Mouse (Mus musculus): ENCODE measurements at regions not wholly inside any gene's neighbourhood (a gene's known extent, or its start where the extent isn't known, plus 50 kb on each side); places are given as distances from the start of the nearest gene placed in this dataset.

DNA sequence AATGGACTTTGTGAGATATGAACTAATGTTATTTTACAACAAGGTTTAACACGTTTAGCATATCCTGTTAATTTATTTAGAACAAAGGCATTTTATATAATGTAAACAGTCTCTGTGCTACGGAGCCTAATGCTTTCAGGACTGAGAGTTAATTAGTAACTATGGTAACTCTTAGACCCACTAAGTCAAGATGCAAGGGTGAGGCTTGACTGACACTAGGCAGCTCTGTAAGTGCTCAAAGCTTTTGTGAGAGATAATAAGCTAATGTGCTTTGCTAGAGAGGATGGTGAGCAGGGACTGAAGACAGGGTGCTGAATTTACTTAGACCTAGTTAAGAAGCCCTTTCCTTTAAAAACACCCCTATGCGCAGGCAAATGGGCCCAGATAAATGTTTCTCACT is 253.8 kb upstream of the Nrsn1 start:
- TF ChIP-seq CTCF (IDR thresholded peaks at IDR 0.05; ENCODE audit: insufficient read depth, low read length) (no peak), POLR2A (IDR thresholded peaks at IDR 0.05; ENCODE audit: borderline replicate concordance, extremely low read depth, low read depth, low read length) (no peak)

Measured in lung, adult 2 months (tissue).